Mouse (Mus musculus) kidney, adult 9 months (tissue): Measurements from ENCODE around the gene Rab5c.

Source experiments
- DNase-seq: peaks from one replicate; pipeline ENCODE4 v3.0.0; 2022

The Rab5c gene

DNA sequence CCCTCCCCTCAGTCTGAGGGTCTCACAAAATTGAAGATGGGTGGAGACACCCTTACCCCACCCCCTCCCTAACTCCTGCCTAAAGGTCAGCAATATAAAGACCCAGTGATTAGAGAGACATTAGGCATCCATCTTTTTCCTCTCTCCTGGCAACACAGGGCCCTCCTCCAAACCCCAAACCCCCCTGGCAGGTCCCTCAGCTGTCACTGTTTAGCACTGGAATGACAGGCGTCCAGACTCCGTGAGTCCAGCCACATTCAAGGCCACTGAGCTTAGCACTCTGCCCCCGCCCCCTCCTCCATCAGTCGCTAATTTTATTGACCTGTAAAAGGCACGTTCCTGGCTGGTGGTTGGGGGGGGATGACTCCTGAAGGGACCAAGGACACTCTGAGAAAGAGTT, 44.9 kb downstream of the Rab5c start:
- DNase-seq = no peak

DNA sequence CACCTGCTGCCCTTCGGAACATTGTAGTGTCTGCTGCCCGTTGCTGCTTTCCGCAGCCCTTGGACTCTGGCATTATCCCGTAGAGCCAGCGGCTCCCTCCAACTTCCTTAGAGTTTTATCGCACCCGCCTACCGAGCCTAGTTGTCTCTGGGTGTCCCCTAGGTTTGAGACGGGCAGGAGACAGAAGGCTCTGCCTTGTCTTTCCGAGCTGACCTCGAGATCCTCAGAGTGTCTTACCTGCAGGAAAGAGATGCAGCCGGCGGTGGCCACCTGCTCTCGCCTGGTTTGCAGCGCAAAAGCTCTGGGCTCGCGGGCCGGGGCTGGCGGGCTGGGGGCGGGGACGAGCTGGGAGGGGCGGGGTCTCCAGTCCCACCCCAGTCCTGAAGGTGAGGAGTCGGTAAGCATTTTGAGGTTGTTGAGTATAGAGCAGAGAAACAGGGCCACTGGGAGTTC, 45.8 kb downstream of the Rab5c start, which contains the start of gene Zfp385c:
Gene Zfp385c, minus strand, starts transcription at position 292 of the 453 bp plus-strand sequence.
- no peak for DNase-seq

DNA sequence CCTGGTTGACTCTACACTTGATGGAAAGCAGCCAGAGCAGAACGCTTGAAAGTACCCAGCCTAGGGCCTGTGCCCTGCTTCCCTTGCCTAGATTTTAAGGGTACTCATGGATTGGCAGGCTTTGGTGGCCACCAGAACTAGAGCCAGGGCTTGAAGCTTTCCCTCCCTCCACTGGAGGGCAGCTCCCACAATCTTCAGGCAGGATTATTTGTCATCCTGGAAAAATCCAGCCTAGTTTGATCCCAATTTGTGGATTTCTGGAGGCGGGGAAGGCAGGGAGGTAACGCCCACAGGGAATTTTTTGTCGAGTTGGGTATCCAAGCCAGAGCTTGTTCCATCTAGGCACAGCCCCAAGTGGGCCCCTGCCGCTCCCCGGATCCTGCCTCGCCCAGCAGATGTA, 47.6 kb downstream of the Rab5c start:
- DNase-seq = no peak

GRCm38 (mm10) chr11:100688443-100688842, 49.6 kb downstream of the Rab5c start:
- DNase-seq = no peak

- no peak for DNase-seq
Observed at GRCm38 (mm10) chr11:100687265-100687664, 50.8 kb downstream of the Rab5c start.

DNA sequence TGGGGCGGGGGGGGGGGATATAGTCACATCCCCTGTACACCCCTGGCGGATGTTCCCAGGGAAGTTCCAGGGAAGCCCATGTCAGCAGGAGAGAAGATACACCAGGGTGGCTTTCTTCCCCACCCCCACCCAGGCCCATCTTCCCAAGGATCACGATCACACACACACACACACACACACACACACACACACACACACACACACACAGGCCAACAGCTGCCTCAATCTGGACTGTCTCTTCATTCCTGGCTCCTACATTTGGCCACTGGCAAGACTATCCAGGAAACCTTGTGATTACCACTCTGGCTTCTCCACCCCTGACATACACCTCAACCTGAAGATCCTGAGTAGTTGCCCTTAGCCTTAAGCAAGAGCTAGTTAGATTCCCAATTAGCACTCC, 52.6 kb downstream of the Rab5c start:
- no peak for DNase-seq

GRCm38 (mm10) chr11:100684084-100684483, 53.9 kb downstream of the Rab5c start:
- no peak for DNase-seq

- DNase-seq = no peak
Observed at GRCm38 (mm10) chr11:100682526-100682925, 55.5 kb downstream of the Rab5c start.

GRCm38 (mm10) chr11:100681826-100682225, 56.2 kb downstream of the Rab5c start:
- DNase-seq = no peak

DNA sequence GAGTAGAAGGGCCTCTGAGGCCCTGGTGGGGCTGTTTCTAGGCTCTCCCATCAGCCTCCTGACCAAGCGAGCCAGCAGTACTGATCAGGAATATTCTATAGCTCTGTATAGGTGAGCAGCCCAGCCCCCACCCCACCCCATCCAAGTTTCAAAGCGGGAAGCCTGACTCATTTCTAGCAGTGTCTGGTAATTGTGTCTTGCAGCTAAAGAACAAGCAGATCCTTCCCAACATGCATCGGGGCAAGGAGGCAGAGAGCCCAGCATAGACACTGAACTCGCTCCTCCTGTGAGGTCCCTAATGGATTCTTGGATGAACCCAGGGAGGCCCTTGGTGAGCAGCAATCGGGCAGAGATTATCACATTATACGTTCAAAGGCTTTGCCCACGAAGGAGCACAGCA, 60.2 kb downstream of the Rab5c start:
- no peak for DNase-seq

- no peak for DNase-seq
Observed at GRCm38 (mm10) chr11:100673169-100673568, 64.8 kb downstream of the Rab5c start.

DNA sequence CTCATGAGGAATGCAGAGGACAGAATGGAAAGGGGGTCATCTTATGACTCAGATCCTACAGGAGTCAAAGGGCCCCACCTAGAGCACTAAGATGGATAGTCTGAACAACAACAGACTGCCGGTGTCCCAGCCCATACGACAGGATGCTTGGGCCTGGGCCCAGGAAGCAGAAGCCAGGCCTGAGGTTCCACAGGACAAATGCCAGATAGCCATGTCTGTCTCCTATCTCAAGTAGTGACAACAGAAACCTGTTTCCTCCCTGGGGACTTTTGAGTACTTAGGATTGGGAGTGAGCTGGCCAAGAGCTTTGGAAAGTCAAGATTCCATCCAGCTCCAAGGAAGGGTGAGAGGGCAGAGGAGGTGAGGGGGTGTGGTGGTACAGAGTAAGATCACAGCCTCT, 66.1 kb downstream of the Rab5c start:
- no peak for DNase-seq

- no peak for DNase-seq
Observed at GRCm38 (mm10) chr11:100671049-100671448, 67.0 kb downstream of the Rab5c start.
